Mouse (Mus musculus) urinary bladder, adult 18-20 months (tissue): ENCODE measurements around the gene Speg.
A peak's percentile ranks its signal among the peaks of the same experiment; 100 is the strongest.

Experiments used
- DNase-seq, 2 experiments: peaks; one replicate each; pipeline ENCODE4 v3.0.0; 2022; ENCODE audit warnings: low spot score in 2 of 2, mixed read lengths in 2 of 2

The Speg gene

DNA sequence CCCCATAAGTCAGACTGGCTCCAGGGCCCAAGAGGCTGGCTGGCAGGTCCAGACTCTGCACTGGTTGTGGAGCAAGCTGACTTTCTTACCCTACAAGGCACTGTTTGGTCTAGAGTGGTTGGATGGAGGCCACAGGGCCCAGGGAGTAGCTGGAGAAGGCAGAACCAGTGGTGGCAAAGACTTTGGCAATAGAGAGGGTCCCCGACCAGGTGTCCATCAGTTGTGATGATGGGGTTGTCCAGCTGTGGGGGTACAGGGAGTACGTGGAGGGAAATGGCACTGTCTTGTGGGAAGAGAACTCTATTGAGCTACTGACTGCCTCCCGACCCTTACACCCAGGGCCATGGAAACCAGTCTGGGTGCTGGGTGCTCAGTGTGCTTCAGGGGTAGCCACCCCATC, 18.7 kb downstream of the Speg start:
- no peak for DNase-seq

- peak in 1 of 2 experiments; percentile 41 for DNase-seq
Measured at GRCm38 (mm10) chr1:75398761-75399402, 23.8 kb downstream of the Speg start.

- DNase-seq: no peak
Measured at GRCm38 (mm10) chr1:75399755-75400492, 24.8 kb downstream of the Speg start.

- no peak for DNase-seq
Measured at GRCm38 (mm10) chr1:75400493-75401115, 25.5 kb downstream of the Speg start.

GRCm38 (mm10) chr1:75405547-75405946, 30.4 kb downstream of the Speg start:
- DNase-seq: no peak

- DNase-seq: no peak
Measured at GRCm38 (mm10) chr1:75406173-75406572, 31.1 kb downstream of the Speg start.

- no peak for DNase-seq
Measured at GRCm38 (mm10) chr1:75407056-75407455, 32.0 kb downstream of the Speg start.

GRCm38 (mm10) chr1:75408210-75408609, 33.1 kb downstream of the Speg start:
- no peak for DNase-seq

- no peak for DNase-seq
Measured at GRCm38 (mm10) chr1:75409950-75410349, 34.9 kb downstream of the Speg start.

DNA sequence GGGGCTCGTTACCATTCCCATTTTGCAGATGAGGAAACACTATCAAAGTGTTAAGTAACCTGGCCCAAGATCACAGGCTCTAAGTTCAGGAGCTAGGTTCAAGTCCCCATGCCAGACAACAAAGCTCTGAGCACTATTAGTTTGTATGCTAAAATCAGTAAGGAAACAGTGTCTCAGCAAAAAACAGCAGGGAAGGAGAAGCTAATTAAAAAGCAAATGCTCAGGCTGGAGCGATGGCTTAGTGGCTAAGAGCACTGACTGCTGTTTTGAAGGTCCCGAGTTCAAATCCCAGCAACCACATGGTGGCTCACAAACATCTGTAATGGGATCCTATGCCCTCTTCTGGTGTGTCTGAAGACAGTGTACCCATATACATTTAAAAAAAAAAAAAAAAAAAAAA, 37.1 kb downstream of the Speg start:
- DNase-seq: no peak

DNA sequence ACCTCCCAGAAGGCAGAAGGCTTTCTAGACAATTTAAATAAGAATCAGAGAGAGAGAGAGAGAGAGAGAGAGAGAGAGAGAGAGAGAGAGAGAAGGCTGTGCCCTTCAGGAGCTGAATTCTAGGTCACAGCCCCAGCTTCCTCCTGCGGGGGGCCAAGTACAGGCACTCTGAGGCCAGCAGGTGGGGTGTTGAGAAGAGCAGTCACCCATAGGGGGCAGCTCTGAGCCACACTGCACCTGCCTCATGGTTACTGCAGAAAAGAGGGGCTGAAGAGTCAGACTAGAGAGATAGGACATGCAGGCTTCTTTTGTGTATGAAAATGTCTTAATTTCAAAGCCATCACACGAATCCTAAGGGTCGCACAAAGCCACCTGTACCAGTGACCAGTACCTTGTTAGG, 38.7 kb downstream of the Speg start:
- no peak for DNase-seq

- no peak for DNase-seq
Measured at GRCm38 (mm10) chr1:75421794-75422193, 46.7 kb downstream of the Speg start.

- DNase-seq: no peak
Measured at GRCm38 (mm10) chr1:75422216-75422822, 47.2 kb downstream of the Speg start.

GRCm38 (mm10) chr1:75422823-75423471, 47.9 kb downstream of the Speg start:
- peak in 1 of 2 experiments; percentile 38 for DNase-seq

GRCm38 (mm10) chr1:75423780-75424390, 48.8 kb downstream of the Speg start:
- DNase-seq: no peak

- no peak for DNase-seq
Measured at GRCm38 (mm10) chr1:75425796-75426471, 50.8 kb downstream of the Speg start.

GRCm38 (mm10) chr1:75435475-75436328, 60.6 kb downstream of the Speg start, which contains the start of gene Gmppa:
Gene Gmppa, plus strand, starts transcription at chr1:75435930.
- DNase-seq: peak; percentile 76 to 79

DNA sequence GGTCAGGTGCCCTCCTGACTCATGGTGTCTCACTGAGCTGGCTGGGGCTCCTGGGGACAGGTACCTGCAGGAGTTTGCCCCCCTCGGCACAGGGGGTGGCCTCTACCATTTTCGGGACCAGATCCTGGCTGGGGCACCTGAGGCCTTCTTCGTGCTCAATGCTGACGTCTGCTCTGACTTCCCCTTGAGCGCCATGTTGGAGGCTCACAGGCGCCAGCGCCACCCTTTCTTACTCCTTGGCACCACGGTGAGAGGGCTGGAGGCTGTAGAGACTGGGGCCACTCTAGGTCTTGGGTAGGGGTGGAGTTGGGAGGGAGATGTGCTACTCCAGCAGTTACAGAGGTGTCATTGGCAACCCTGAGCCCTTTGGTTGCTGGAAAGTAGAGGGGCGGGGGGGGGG, 63.7 kb downstream of the Speg start:
- no peak for DNase-seq

DNA sequence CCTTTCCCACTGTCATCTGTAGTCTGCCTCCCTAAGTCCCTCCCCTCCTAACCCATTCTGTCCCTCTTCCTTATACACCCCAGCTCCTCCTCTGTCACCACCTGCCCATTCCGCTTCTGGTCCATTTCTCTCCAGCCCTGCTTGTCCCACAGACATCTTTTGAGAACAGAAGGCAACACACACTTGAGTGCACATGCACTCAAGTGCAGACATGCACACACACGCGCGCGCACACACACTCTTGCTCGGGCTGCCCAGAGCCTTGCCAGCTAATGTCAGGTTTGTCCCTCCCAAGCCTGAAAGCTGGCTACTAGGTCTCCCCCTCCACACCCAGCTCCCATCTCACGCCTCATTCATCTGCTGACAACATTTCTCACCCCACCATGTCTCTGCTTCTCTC, 65.6 kb downstream of the Speg start:
- no peak for DNase-seq

- DNase-seq: no peak
Measured at GRCm38 (mm10) chr1:75441471-75441996, 66.4 kb downstream of the Speg start.
